Mouse (Mus musculus): ENCODE data around the gene Mrpl51. TPM values are rescaled to one million over a fixed set of nuclear protein-coding genes. Genes with fewer than 3 reads are reported as not detected.

Mrpl51 gene
- polyA plus RNA-seq, 1 experiment from 2014 or later = 148 TPM

GRCm38 (mm10) chr6:125240617-125241016 lies 49.0 kb downstream of the Mrpl51 start:
- Histone ChIP-seq H3K27me3 (no peaks in the 10 kb centered on the region), H3K4me2 (no peak overlapping the region), H3K36me3 (no peaks in the 10 kb centered on the region), H3K4me3 (no peak overlapping the region), H3K9ac (no peak overlapping the region), H3K9me3 (no peaks in the 10 kb centered on the region), H3K27ac (replicated peaks) (no peak overlapping the region), H3K4me1 (replicated peaks) (no peaks in the 10 kb centered on the region)
- no peak for ATAC-seq (ENCODE audit: low FRiP score, low read depth)
- 83% methylated on average over 5 of the region's 5 CpGs for WGBS

GRCm38 (mm10) chr6:125241566-125241965 lies 50.0 kb downstream of the Mrpl51 start:
- H3K4me3 ChIP-seq = no peak overlapping the region
- ATAC-seq (ENCODE audit: low FRiP score, low read depth) = no peak
- 87% methylated on average over 8 of the region's 8 CpGs for WGBS
- H3K27me3 ChIP-seq = no peaks in the 10 kb centered on the region
- no peak overlapping the region for H3K27ac ChIP-seq (replicated peaks)
- no peak overlapping the region for H3K4me2 ChIP-seq
- no peaks in the 10 kb centered on the region for H3K36me3 ChIP-seq
- no peaks in the 10 kb centered on the region for H3K4me1 ChIP-seq (replicated peaks)
- H3K9ac ChIP-seq = no peak overlapping the region
- H3K9me3 ChIP-seq = no peaks in the 10 kb centered on the region

GRCm38 (mm10) chr6:125244551-125244950 lies 53.0 kb downstream of the Mrpl51 start:
- H3K4me3 ChIP-seq = no peak overlapping the region
- H3K27ac ChIP-seq (replicated peaks) = no peak overlapping the region
- WGBS = 41% methylated on average over 1 of the region's 1 CpGs
- H3K4me2 ChIP-seq = no peak overlapping the region
- no peaks in the 10 kb centered on the region for H3K27me3 ChIP-seq
- no peaks in the 10 kb centered on the region for H3K36me3 ChIP-seq
- no peaks in the 10 kb centered on the region for H3K4me1 ChIP-seq (replicated peaks)
- H3K9me3 ChIP-seq = no peaks in the 10 kb centered on the region
- no peak for ATAC-seq (ENCODE audit: low FRiP score, low read depth)
- no peak overlapping the region for H3K9ac ChIP-seq

Small RNAs within 50 kb of the gene (microRNA-seq; reads per million reads assigned to microRNA genes)
- gene Mir3098 = not detected
- gene Mir8113 = not detected

Other genes starting within 250 kb of the Mrpl51 start
- gene Cops7a, start 226.3 kb upstream of the Mrpl51 start, polyA plus RNA-seq (2015; fragmentation: Nextera tagmentation; extraction: Ambion mirVana) = 92.5 and 102 TPM in 2 replicates
- gene Pianp, start 195.1 kb upstream of the Mrpl51 start, polyA plus RNA-seq (2015; fragmentation: Nextera tagmentation; extraction: Ambion mirVana) = 58.8 and 73.5 TPM in 2 replicates
- gene Zfp384, start 182.7 kb upstream of the Mrpl51 start, polyA plus RNA-seq (2015; fragmentation: Nextera tagmentation; extraction: Ambion mirVana) = 14.9 and 19.6 TPM in 2 replicates
- 141 and 144 TPM in 2 replicates for gene Ing4, start 152.0 kb upstream of the Mrpl51 start, polyA plus RNA-seq (2015; fragmentation: Nextera tagmentation; extraction: Ambion mirVana)
- gene Acrbp, start 142.1 kb upstream of the Mrpl51 start, polyA plus RNA-seq (2015; fragmentation: Nextera tagmentation; extraction: Ambion mirVana) = 19.1 and 20.9 TPM in 2 replicates
- gene Lpar5, start 123.9 kb upstream of the Mrpl51 start, polyA plus RNA-seq (2015; fragmentation: Nextera tagmentation; extraction: Ambion mirVana) = 0.54 and 1.0 TPM in 2 replicates
- gene Chd4, start 95.8 kb upstream of the Mrpl51 start, polyA plus RNA-seq (2015; fragmentation: Nextera tagmentation; extraction: Ambion mirVana) = 90.3 and 93.1 TPM in 2 replicates
- 47.7 and 49.7 TPM in 2 replicates for gene Nop2, start 59.9 kb upstream of the Mrpl51 start, polyA plus RNA-seq (2015; fragmentation: Nextera tagmentation; extraction: Ambion mirVana)
- 22.1 and 23.7 TPM in 2 replicates for gene Iffo1, start 46.6 kb upstream of the Mrpl51 start, polyA plus RNA-seq (2015; fragmentation: Nextera tagmentation; extraction: Ambion mirVana)
- gene Gapdh, start 25.3 kb upstream of the Mrpl51 start, polyA plus RNA-seq (2015; fragmentation: Nextera tagmentation; extraction: Ambion mirVana) = 1,531 and 1,630 TPM in 2 replicates
- gene Ncapd2, start 100 bp upstream of the Mrpl51 start, polyA plus RNA-seq (2015; fragmentation: Nextera tagmentation; extraction: Ambion mirVana) = 51.3 and 57.1 TPM in 2 replicates
- gene Vamp1, start 23.8 kb downstream of the Mrpl51 start, polyA plus RNA-seq (2015; fragmentation: Nextera tagmentation; extraction: Ambion mirVana) = 28.1 and 28.4 TPM in 2 replicates
- gene Tapbpl, start 40.1 kb downstream of the Mrpl51 start, polyA plus RNA-seq (2015; fragmentation: Nextera tagmentation; extraction: Ambion mirVana) = 6.8 and 8.2 TPM in 2 replicates
- gene Cd27, start 45.2 kb downstream of the Mrpl51 start, polyA plus RNA-seq (2015; fragmentation: Nextera tagmentation; extraction: Ambion mirVana) = 1.6 and 1.7 TPM in 2 replicates
- gene Tuba3a, start 94.2 kb downstream of the Mrpl51 start, polyA plus RNA-seq (2015; fragmentation: Nextera tagmentation; extraction: Ambion mirVana) = not detected in 2 replicates
- gene Ltbr, start 122.1 kb downstream of the Mrpl51 start, polyA plus RNA-seq (2015; fragmentation: Nextera tagmentation; extraction: Ambion mirVana) = 15.3 and 15.6 TPM in 2 replicates
- 0.41 and 0.66 TPM in 2 replicates for gene Scnn1a, start 128.9 kb downstream of the Mrpl51 start, polyA plus RNA-seq (2015; fragmentation: Nextera tagmentation; extraction: Ambion mirVana)
- gene Tnfrsf1a, start 157.6 kb downstream of the Mrpl51 start, polyA plus RNA-seq (2015; fragmentation: Nextera tagmentation; extraction: Ambion mirVana) = 14.8 and 16.6 TPM in 2 replicates
- 0.16 and 0.29 TPM in 2 replicates for gene Plekhg6, start 189.0 kb downstream of the Mrpl51 start, polyA plus RNA-seq (2015; fragmentation: Nextera tagmentation; extraction: Ambion mirVana)